Mouse (Mus musculus) T-helper 17 cell (primary cell): Measurements from ENCODE around the gene Nudcd3.

Source experiments
- in situ Hi-C, 2 experiments: fragments of 300-600 bp; cut with MboI, MseI; formaldehyde crosslinking; loops; 1 replicate in 1 of 2; 2 replicates in 1 of 2; pipeline ENCODE4 v1.15.1; 2025; ENCODE audit warnings: high pct_unique_total_duplicates in 2 of 2

Gene Nudcd3

GRCm38 (mm10) chr11:6178673-6179166, 21.5 kb downstream of the Nudcd3 start:
- in situ Hi-C loops: no loop called here

GRCm38 (mm10) chr11:6177781-6178420, 22.3 kb downstream of the Nudcd3 start:
- in situ Hi-C loops: no loop called here

- in situ Hi-C loops: no loop called here
Measured at GRCm38 (mm10) chr11:6175506-6175905, 24.7 kb downstream of the Nudcd3 start.

- in situ Hi-C loops: no loop called here
Measured at GRCm38 (mm10) chr11:6174719-6175118, 25.5 kb downstream of the Nudcd3 start.

- in situ Hi-C loops: no loop called here
Measured at GRCm38 (mm10) chr11:6169041-6169663, 31.1 kb downstream of the Nudcd3 start.

GRCm38 (mm10) chr11:6166351-6166750, 33.9 kb downstream of the Nudcd3 start:
- in situ Hi-C loops: no loop called here

- in situ Hi-C loops: no loop called here
Measured at GRCm38 (mm10) chr11:6165391-6166081, 34.7 kb downstream of the Nudcd3 start.

- in situ Hi-C loops: no loop called here
Measured at GRCm38 (mm10) chr11:6164781-6165180, 35.4 kb downstream of the Nudcd3 start.

- in situ Hi-C loops: no loop called here
Measured at GRCm38 (mm10) chr11:6163706-6164105, 36.5 kb downstream of the Nudcd3 start.

GRCm38 (mm10) chr11:6163062-6163461, 37.2 kb downstream of the Nudcd3 start:
- in situ Hi-C loops: no loop called here

GRCm38 (mm10) chr11:6161549-6161948, 38.7 kb downstream of the Nudcd3 start:
- in situ Hi-C loops: no loop called here

- in situ Hi-C loops: no loop called here
Measured at GRCm38 (mm10) chr11:6160663-6161271, 39.4 kb downstream of the Nudcd3 start.

GRCm38 (mm10) chr11:6159704-6160275, 40.4 kb downstream of the Nudcd3 start:
- in situ Hi-C loops: no loop called here

GRCm38 (mm10) chr11:6158515-6158914, 41.7 kb downstream of the Nudcd3 start:
- in situ Hi-C loops: no loop called here

- in situ Hi-C loops: no loop called here
Measured at GRCm38 (mm10) chr11:6157119-6157518, 43.1 kb downstream of the Nudcd3 start.

- in situ Hi-C loops: no loop called here
Measured at GRCm38 (mm10) chr11:6156651-6157050, 43.6 kb downstream of the Nudcd3 start.

GRCm38 (mm10) chr11:6154211-6154701, 46.0 kb downstream of the Nudcd3 start:
- in situ Hi-C loops: no loop called here

- in situ Hi-C loops: no loop called here
Measured at GRCm38 (mm10) chr11:6152864-6153263, 47.4 kb downstream of the Nudcd3 start.

- in situ Hi-C loops: no loop called here
Measured at GRCm38 (mm10) chr11:6138233-6138950, 61.8 kb downstream of the Nudcd3 start.

GRCm38 (mm10) chr11:6132886-6133285, 67.3 kb downstream of the Nudcd3 start:
- in situ Hi-C loops: no loop called here

- in situ Hi-C loops: no loop called here
Measured at GRCm38 (mm10) chr11:6130578-6130977, 69.6 kb downstream of the Nudcd3 start.
